Mouse (Mus musculus): ENCODE data around the gene Med12l. TPM values are rescaled to one million over a fixed set of nuclear protein-coding genes. Genes with fewer than 3 reads are reported as not detected.

The Med12l gene
- polyA plus RNA-seq, 1 experiment from 2014 or later = 4.2 TPM

GRCm38 (mm10) chr3:59077278-59077677 lies 71.7 kb downstream of the Med12l start:
- peaks cover 8 to 13% of the 10 kb centered on the region in 2 experiments for H3K4me1 ChIP-seq (ENCODE audit: control insufficient read depth in 2 of 2, insufficient read depth in 2 of 2, low read length in 2 of 2)
- 47% methylated on average over 4 of the region's 4 CpGs for WGBS
- H3K9me3 ChIP-seq (ENCODE audit: control insufficient read depth, low read length) = no peaks in the 10 kb centered on the region
- no peak overlapping the region for H3K9ac ChIP-seq (ENCODE audit: low read length)
- H3K27ac ChIP-seq (replicated peaks in 1 of 2; ENCODE audit: control insufficient read depth in 1 of 2, insufficient read depth in 1 of 2, low read depth in 2 of 2, low read length in 2 of 2) = no peak overlapping the region
- no peak overlapping the region for H3K4me2 ChIP-seq (ENCODE audit: low read length)
- H3K27me3 ChIP-seq (ENCODE audit: control insufficient read depth, insufficient read depth, low read length) = no peaks in the 10 kb centered on the region
- no peak for ATAC-seq (ENCODE audit: insufficient number of reproducible peaks, insufficient read depth, low FRiP score, low read depth)
- H3K4me3 ChIP-seq (ENCODE audit: control insufficient read depth in 1 of 2, insufficient read depth in 1 of 2, low read depth in 1 of 2, low read length in 2 of 2) = no peak overlapping the region
- no peaks in the 10 kb centered on the region for H3K36me3 ChIP-seq (ENCODE audit: control insufficient read depth, insufficient read depth, low read length)

DNA sequence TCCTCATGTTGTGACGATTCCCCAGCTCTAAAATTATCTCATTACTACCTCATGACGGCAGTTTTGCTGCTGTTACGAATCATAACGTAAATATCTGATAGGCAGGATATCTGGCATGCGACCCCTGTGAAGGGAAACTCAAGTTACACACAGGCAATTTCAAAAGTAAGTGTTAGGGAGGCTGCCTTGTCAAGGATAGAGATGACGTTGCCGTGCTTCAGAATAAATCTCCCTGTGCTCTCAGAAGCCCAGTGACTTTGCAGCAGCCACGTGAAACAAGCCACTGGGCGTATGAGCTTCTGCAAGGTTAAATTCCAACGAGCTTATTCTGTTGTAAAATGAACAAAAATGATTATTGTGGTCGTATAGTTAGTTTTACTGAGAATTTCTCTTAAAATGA lies 73.0 kb downstream of the Med12l start:
- Histone ChIP-seq H3K4me2 (ENCODE audit: low read length) (no peak overlapping the region), H3K27me3 (ENCODE audit: control insufficient read depth, insufficient read depth, low read length) (no peaks in the 10 kb centered on the region), H3K36me3 (ENCODE audit: control insufficient read depth, insufficient read depth, low read length) (no peaks in the 10 kb centered on the region), H3K4me1 (ENCODE audit: control insufficient read depth in 2 of 2, insufficient read depth in 2 of 2, low read length in 2 of 2) (peaks cover 8 to 13% of the 10 kb centered on the region in 2 experiments), H3K9ac (ENCODE audit: low read length) (no peak overlapping the region), H3K4me3 (ENCODE audit: control insufficient read depth in 1 of 2, insufficient read depth in 1 of 2, low read depth in 1 of 2, low read length in 2 of 2) (no peak overlapping the region), H3K9me3 (ENCODE audit: control insufficient read depth, low read length) (no peaks in the 10 kb centered on the region), H3K27ac (replicated peaks in 1 of 2; ENCODE audit: control insufficient read depth in 1 of 2, insufficient read depth in 1 of 2, low read depth in 2 of 2, low read length in 2 of 2) (no peak overlapping the region)
- WGBS = 63% methylated on average over 11 of the region's 11 CpGs
- no peak for ATAC-seq (ENCODE audit: insufficient number of reproducible peaks, insufficient read depth, low FRiP score, low read depth)

GRCm38 (mm10) chr3:59079327-59079726 lies 73.7 kb downstream of the Med12l start:
- no peaks in the 10 kb centered on the region for H3K9me3 ChIP-seq (ENCODE audit: control insufficient read depth, low read length)
- H3K36me3 ChIP-seq (ENCODE audit: control insufficient read depth, insufficient read depth, low read length) = no peaks in the 10 kb centered on the region
- H3K4me2 ChIP-seq (ENCODE audit: low read length) = no peak overlapping the region
- H3K4me1 ChIP-seq (ENCODE audit: control insufficient read depth in 2 of 2, insufficient read depth in 2 of 2, low read length in 2 of 2) = peaks cover 8 to 13% of the 10 kb centered on the region in 2 experiments
- 49% methylated on average over 4 of the region's 4 CpGs for WGBS
- no peak overlapping the region for H3K27ac ChIP-seq (replicated peaks in 1 of 2; ENCODE audit: control insufficient read depth in 1 of 2, insufficient read depth in 1 of 2, low read depth in 2 of 2, low read length in 2 of 2)
- H3K4me3 ChIP-seq (ENCODE audit: control insufficient read depth in 1 of 2, insufficient read depth in 1 of 2, low read depth in 1 of 2, low read length in 2 of 2) = no peak overlapping the region
- no peak for ATAC-seq (ENCODE audit: insufficient number of reproducible peaks, insufficient read depth, low FRiP score, low read depth)
- no peak overlapping the region for H3K9ac ChIP-seq (ENCODE audit: low read length)
- no peaks in the 10 kb centered on the region for H3K27me3 ChIP-seq (ENCODE audit: control insufficient read depth, insufficient read depth, low read length)

DNA sequence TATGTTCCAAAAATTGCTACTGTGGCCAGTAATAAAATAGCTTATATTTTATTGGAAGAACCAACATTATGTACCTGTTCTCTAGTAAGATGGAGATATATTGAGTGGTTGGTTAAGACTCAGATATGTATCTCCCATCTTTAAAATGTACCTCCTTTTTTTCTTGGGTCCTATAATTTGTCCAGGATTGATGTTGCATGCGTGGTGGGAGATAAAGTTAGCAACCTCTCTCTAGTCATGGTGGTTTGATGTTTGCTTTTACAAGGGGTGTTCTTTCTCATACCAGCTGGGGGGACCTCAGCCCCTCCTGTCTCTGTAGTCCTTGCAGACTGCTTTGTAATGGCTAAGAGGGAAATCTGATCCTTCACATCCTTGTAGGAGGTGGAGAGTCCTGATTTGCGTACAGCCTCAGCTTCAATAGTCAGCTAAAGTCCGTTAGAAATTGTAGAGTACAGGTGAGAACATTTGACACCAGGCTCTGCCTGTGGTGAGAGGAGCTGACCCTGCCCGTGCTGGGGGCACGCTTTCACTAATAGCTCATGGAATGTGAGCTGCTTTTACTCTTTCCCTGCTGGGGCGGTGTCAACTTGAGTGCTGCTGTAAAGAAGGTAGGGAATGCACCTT lies 74.8 kb downstream of the Med12l start:
- H3K27ac ChIP-seq (replicated peaks in 1 of 2; ENCODE audit: control insufficient read depth in 1 of 2, insufficient read depth in 1 of 2, low read depth in 2 of 2, low read length in 2 of 2) = no peak overlapping the region
- no peaks in the 10 kb centered on the region for H3K9me3 ChIP-seq (ENCODE audit: control insufficient read depth, low read length)
- H3K4me2 ChIP-seq (ENCODE audit: low read length) = no peak overlapping the region
- no peaks in the 10 kb centered on the region for H3K27me3 ChIP-seq (ENCODE audit: control insufficient read depth, insufficient read depth, low read length)
- H3K36me3 ChIP-seq (ENCODE audit: control insufficient read depth, insufficient read depth, low read length) = no peaks in the 10 kb centered on the region
- WGBS = 25% methylated on average over 6 of the region's 6 CpGs
- peaks cover 8 to 13% of the 10 kb centered on the region in 2 experiments for H3K4me1 ChIP-seq (ENCODE audit: control insufficient read depth in 2 of 2, insufficient read depth in 2 of 2, low read length in 2 of 2)
- ATAC-seq (ENCODE audit: insufficient number of reproducible peaks, insufficient read depth, low FRiP score, low read depth) = no peak
- no peak overlapping the region for H3K9ac ChIP-seq (ENCODE audit: low read length)
- no peak overlapping the region for H3K4me3 ChIP-seq (ENCODE audit: control insufficient read depth in 1 of 2, insufficient read depth in 1 of 2, low read depth in 1 of 2, low read length in 2 of 2)

DNA sequence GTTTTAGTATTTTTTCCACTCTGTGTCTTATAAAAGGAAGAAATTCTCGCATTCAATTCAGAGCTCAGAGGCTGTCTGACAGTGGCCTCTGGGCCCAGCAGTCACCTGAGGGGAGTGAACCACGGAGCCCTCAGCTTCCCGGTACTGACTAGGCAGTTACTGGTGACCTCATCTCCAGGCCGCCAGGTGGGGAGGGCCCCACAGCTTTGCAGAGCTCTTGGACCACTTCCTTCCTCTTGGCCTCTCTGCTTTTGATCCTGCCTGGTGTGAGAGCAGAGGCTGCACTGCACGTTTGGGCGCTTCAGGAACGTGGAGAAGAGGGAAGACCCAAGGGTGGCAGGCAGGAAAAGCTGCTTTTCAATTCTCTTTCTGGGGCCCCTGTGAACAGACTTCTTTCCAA lies 75.3 kb downstream of the Med12l start:
- Histone ChIP-seq H3K9ac (ENCODE audit: low read length) (no peak overlapping the region), H3K27ac (replicated peaks in 1 of 2; ENCODE audit: control insufficient read depth in 1 of 2, insufficient read depth in 1 of 2, low read depth in 2 of 2, low read length in 2 of 2) (no peak overlapping the region)
- ATAC-seq (ENCODE audit: insufficient number of reproducible peaks, insufficient read depth, low FRiP score, low read depth) = no peak

DNA sequence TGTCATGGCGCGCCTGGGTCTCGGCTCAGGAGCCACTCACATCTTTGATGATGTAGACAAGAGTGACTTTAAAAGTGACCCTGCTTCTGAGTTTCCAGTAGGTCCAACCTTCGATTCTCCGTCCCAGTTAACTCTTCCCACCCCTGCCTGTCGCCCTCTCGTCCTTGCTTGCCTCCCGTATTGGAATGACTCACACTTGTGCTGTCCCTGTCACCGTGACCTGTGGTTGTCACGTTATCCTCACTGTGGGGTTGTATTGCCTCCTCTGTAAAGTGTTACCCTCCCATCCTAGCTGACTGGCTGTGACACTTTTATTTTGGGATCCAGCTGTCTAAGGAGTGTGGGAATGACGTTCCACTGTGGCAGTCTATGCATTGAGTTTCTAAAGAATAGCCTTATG lies 87.1 kb downstream of the Med12l start:
- H3K27ac ChIP-seq (replicated peaks in 1 of 2; ENCODE audit: control insufficient read depth in 1 of 2, insufficient read depth in 1 of 2, low read depth in 2 of 2, low read length in 2 of 2) = no peak overlapping the region
- H3K9me3 ChIP-seq (ENCODE audit: control insufficient read depth, low read length) = no peaks in the 10 kb centered on the region
- no peak overlapping the region for H3K4me3 ChIP-seq (ENCODE audit: control insufficient read depth in 1 of 2, insufficient read depth in 1 of 2, low read depth in 1 of 2, low read length in 2 of 2)
- no peak overlapping the region for H3K4me2 ChIP-seq (ENCODE audit: low read length)
- ATAC-seq (ENCODE audit: insufficient number of reproducible peaks, insufficient read depth, low FRiP score, low read depth) = no peak
- H3K36me3 ChIP-seq (ENCODE audit: control insufficient read depth, insufficient read depth, low read length) = no peaks in the 10 kb centered on the region
- 57% methylated on average over 11 of the region's 11 CpGs for WGBS
- H3K9ac ChIP-seq (ENCODE audit: low read length) = no peak overlapping the region
- no peaks in the 10 kb centered on the region for H3K27me3 ChIP-seq (ENCODE audit: control insufficient read depth, insufficient read depth, low read length)
- peaks cover 0 to 2% of the 10 kb centered on the region in 2 experiments; a peak in 1 of 4 replicates for H3K4me1 ChIP-seq (ENCODE audit: control insufficient read depth in 2 of 2, insufficient read depth in 2 of 2, low read length in 2 of 2)

More for the DNA sequence above, 75.3 kb downstream of the Med12l start:
- H3K4me3 ChIP-seq (ENCODE audit: control insufficient read depth in 1 of 2, insufficient read depth in 1 of 2, low read depth in 1 of 2, low read length in 2 of 2) = no peak overlapping the region
- H3K9me3 ChIP-seq (ENCODE audit: control insufficient read depth, low read length) = no peaks in the 10 kb centered on the region
- H3K27me3 ChIP-seq (ENCODE audit: control insufficient read depth, insufficient read depth, low read length) = no peaks in the 10 kb centered on the region
- peaks cover 8 to 13% of the 10 kb centered on the region in 2 experiments for H3K4me1 ChIP-seq (ENCODE audit: control insufficient read depth in 2 of 2, insufficient read depth in 2 of 2, low read length in 2 of 2)
- no peak overlapping the region for H3K4me2 ChIP-seq (ENCODE audit: low read length)
- 9% methylated on average over 7 of the region's 7 CpGs for WGBS
- H3K36me3 ChIP-seq (ENCODE audit: control insufficient read depth, insufficient read depth, low read length) = no peaks in the 10 kb centered on the region

DNA sequence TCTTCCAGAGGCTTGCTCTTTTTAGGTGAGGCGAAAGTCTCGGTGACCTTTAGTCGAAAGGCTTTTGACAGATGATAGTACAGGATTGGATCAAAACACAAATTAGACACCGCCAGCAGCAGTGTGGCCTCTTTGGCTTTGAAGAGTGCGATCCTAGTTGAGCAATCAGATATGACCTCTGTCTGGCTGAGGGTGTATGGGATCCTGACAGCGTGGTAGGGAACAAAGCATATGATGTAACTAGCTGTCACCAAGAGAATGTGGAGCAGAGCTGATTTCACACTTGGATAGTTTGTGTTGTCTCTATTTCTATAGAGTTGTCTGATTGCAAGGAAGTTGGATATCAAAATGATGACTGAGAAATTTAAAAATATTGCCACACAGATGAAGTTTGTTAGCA lies 91.8 kb downstream of the Med12l start:
- no peak overlapping the region for H3K4me3 ChIP-seq (ENCODE audit: control insufficient read depth in 1 of 2, insufficient read depth in 1 of 2, low read depth in 1 of 2, low read length in 2 of 2)
- H3K4me2 ChIP-seq (ENCODE audit: low read length) = no peak overlapping the region
- ATAC-seq (ENCODE audit: insufficient number of reproducible peaks, insufficient read depth, low FRiP score, low read depth) = no peak
- no peaks in the 10 kb centered on the region for H3K9me3 ChIP-seq (ENCODE audit: control insufficient read depth, low read length)
- H3K27me3 ChIP-seq (ENCODE audit: control insufficient read depth, insufficient read depth, low read length) = no peaks in the 10 kb centered on the region
- no peak overlapping the region for H3K27ac ChIP-seq (replicated peaks in 1 of 2; ENCODE audit: control insufficient read depth in 1 of 2, insufficient read depth in 1 of 2, low read depth in 2 of 2, low read length in 2 of 2)
- no peak overlapping the region for H3K9ac ChIP-seq (ENCODE audit: low read length)
- peaks cover 0 to 4% of the 10 kb centered on the region in 2 experiments; a peak in 2 of 4 replicates for H3K4me1 ChIP-seq (ENCODE audit: control insufficient read depth in 2 of 2, insufficient read depth in 2 of 2, low read length in 2 of 2)
- WGBS = 50% methylated on average over 6 of the region's 6 CpGs
- no peaks in the 10 kb centered on the region for H3K36me3 ChIP-seq (ENCODE audit: control insufficient read depth, insufficient read depth, low read length)

DNA sequence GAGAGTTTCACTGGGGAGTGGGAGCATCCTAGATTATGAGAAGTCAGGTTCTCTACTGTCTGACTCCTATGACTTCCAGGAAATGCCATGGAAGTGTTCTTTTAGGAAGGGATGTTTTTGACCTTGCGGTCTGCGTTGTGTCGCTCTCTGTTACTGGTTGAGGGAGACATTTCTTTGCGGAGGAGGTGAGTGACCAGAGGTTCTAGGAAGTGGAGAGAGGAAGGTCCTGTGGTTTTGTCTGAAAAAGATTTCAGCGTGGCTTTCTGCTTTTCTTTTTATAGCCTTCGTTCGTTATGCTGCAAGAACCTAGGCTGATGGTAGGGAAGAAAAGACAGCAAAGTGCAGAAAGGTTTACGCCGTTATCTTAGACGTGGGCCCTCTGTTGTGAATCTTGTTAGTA lies 92.9 kb downstream of the Med12l start:
- no peak overlapping the region for H3K4me3 ChIP-seq (ENCODE audit: control insufficient read depth in 1 of 2, insufficient read depth in 1 of 2, low read depth in 1 of 2, low read length in 2 of 2)
- no peak overlapping the region for H3K4me2 ChIP-seq (ENCODE audit: low read length)
- H3K27me3 ChIP-seq (ENCODE audit: control insufficient read depth, insufficient read depth, low read length) = no peaks in the 10 kb centered on the region
- no peak overlapping the region for H3K27ac ChIP-seq (replicated peaks in 1 of 2; ENCODE audit: control insufficient read depth in 1 of 2, insufficient read depth in 1 of 2, low read depth in 2 of 2, low read length in 2 of 2)
- WGBS = 77% methylated on average over 10 of the region's 10 CpGs
- no peaks in the 10 kb centered on the region for H3K36me3 ChIP-seq (ENCODE audit: control insufficient read depth, insufficient read depth, low read length)
- H3K4me1 ChIP-seq (ENCODE audit: control insufficient read depth in 2 of 2, insufficient read depth in 2 of 2, low read length in 2 of 2) = peaks cover 3 to 4% of the 10 kb centered on the region in 2 experiments; a peak in 2 of 4 replicates
- no peaks in the 10 kb centered on the region for H3K9me3 ChIP-seq (ENCODE audit: control insufficient read depth, low read length)
- no peak for ATAC-seq (ENCODE audit: insufficient number of reproducible peaks, insufficient read depth, low FRiP score, low read depth)
- no peak overlapping the region for H3K9ac ChIP-seq (ENCODE audit: low read length)
